Mouse (Mus musculus): ENCODE measurements around the gene Prpf4. TPM values are rescaled to one million over a fixed set of nuclear protein-coding genes. Genes with fewer than 3 reads are reported as not detected.

Gene Prpf4
- polyA plus RNA-seq, 2 experiments, result 9.0 to 9.8 TPM

DNA sequence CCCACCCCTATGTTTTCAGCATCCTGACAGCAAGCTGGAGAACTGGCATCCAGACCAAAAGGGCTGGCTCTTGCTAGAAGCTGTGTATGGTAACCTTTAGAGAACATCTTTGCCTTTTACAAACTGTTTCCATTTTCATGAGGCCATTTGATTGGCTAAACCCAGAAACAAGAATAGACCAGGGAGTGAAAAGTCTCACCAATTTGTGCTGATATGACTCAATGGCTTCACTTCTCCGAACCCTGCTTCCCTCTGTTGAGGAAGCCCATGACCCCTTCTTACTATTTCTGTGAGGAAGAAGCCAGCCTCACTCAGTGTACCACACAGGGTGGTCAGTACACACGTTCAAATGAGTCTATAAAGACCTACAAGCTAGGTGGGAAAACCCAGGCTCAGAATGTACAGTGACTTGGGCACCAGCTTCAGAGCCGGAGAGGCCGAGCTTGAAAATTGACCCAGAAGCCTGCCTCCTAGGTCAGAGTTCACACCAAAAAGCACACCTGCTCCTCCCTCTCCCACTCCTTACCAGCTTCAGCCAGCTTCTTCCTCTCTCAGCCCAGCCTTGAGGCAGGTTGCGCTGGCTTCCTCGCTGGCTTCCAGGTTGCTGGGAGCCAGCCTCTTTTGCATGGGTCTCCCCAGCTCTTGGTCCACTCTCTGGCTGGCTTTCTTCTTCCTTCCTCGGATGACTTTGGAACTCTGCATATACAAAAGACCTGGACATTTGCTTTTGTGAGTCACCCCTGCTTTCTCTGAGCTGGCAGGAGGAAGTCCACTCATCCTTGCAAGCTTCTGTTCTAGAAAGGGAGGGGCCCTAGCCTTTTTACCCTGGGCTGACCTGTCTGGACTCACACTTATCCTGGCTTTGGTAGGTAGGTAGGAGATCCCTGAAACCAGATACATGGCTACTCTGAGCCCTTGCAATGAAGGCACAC is 25.6 kb downstream of the Prpf4 start:
- peaks cover 12 to 15% of the 10 kb centered on the region in 2 experiments for H3K4me1 ChIP-seq (replicated peaks; ENCODE audit: control insufficient read depth in 2 of 2, insufficient read depth in 2 of 2, low read length in 1 of 2)
- H3K36me3 ChIP-seq (replicated peaks; ENCODE audit: control insufficient read depth, insufficient read depth, low read depth), result no peaks in the 10 kb centered on the region
- TF ChIP-seq EP300 (IDR thresholded peaks at IDR 0.05; ENCODE audit: low read depth) (no peak), CTCF (IDR thresholded peaks at IDR 0.05; ENCODE audit: low read depth) (no peak)

DNA sequence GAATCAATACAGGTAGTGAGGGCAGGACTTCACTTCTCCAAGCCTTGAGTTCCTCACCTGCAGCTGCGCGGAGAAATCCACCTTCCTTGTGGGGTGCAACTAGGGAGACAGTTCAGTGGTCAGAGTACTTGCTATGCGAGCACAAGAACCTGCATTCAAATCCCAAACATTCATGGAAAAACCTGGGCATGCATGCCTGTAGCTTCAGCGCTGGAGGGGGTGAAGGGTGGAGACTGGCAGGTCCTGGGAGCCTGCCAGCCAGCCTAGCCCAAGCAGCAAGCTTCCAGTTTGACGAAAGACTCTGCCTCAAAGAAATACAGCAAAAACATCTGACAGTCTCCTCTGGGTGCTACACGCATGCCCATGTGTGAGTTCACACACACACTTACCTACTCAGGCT is 26.5 kb downstream of the Prpf4 start, which contains the start of gene Rnf183:
Gene Rnf183 (minus strand): TSS at position 172 of the 400 bp plus-strand sequence.
- ATAC-seq (ENCODE audit: insufficient read depth) (no peak), DNase-seq (ENCODE audit: low read depth in 3 of 3, low spot score in 3 of 3) (no peak)
- Histone ChIP-seq H3K4me2 (ENCODE audit: low read depth) (no peak within 1 kb of the TSS), H3K9me3 (ENCODE audit: control insufficient read depth, low read length) (no peaks in the 10 kb centered on the region), H3K4me3 (ENCODE audit: insufficient read depth in 1 of 2, low read depth in 2 of 2, low read length in 2 of 2) (no peak within 1 kb of the TSS), H3K36me3 (replicated peaks; ENCODE audit: control insufficient read depth, insufficient read depth, low read depth) (no peaks in the 10 kb centered on the region), H3K27ac (no peak within 1 kb of the TSS), H3K9ac (replicated peaks) (no peak within 1 kb of the TSS), H3K4me1 (replicated peaks; ENCODE audit: control insufficient read depth in 2 of 2, insufficient read depth in 2 of 2, low read length in 1 of 2) (peaks cover 12 to 15% of the 10 kb centered on the region in 2 experiments), H3K27me3 (ENCODE audit: control insufficient read depth, insufficient read depth, low read length) (no peaks in the 10 kb centered on the region)
- 74% methylated on average over 6 of the region's 6 CpGs for WGBS (ENCODE audit: insufficient replicate concordance)
- no peak for TF ChIP-seq EP300 (IDR thresholded peaks at IDR 0.05; ENCODE audit: low read depth)
- no peak for TF ChIP-seq CTCF (IDR thresholded peaks at IDR 0.05; ENCODE audit: low read depth)

More for the DNA sequence above, 25.6 kb downstream of the Prpf4 start:
- Histone ChIP-seq H3K4me2 (ENCODE audit: low read depth) (no peak overlapping the region), H3K9ac (replicated peaks) (no peak overlapping the region), H3K27ac (no peak overlapping the region), H3K9me3 (ENCODE audit: control insufficient read depth, low read length) (no peaks in the 10 kb centered on the region), H3K4me3 (ENCODE audit: insufficient read depth in 1 of 2, low read depth in 2 of 2, low read length in 2 of 2) (no peak overlapping the region), H3K27me3 (ENCODE audit: control insufficient read depth, insufficient read depth, low read length) (no peaks in the 10 kb centered on the region)
- no peak for ATAC-seq (ENCODE audit: insufficient read depth)
- no peak for DNase-seq (ENCODE audit: low read depth in 3 of 3, low spot score in 3 of 3)
- 56% methylated on average over 7 of the region's 7 CpGs for WGBS (ENCODE audit: insufficient replicate concordance)

DNA sequence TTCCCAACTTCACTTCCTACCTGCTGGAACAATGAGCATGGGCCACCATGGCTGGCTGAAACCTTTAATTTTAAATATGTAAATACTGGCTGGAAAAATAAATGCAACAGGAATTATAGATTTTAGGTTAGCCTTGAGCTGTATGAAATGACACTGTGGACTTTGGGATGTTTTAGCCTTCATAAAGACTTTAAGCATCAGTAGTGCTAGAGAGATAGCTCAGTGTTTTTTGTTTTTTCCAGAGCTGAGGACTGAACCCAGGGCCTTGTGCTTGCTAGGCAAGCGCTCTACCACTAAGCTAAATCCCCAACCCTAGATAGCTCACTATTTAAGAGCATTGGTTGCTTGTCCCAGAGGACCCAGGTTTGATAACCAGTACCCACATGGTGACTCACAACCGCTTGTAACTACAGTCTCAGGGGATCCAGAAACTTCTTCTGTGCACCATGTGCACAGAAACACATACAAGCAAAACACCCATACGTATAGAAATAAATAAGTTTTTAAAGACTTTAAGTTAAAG is 28.7 kb downstream of the Prpf4 start:
- H3K9ac ChIP-seq (replicated peaks), result no peak overlapping the region
- DNase-seq (ENCODE audit: low read depth in 3 of 3, low spot score in 3 of 3), result no peak
- no peak for TF ChIP-seq CTCF (IDR thresholded peaks at IDR 0.05; ENCODE audit: low read depth)
- no peak for TF ChIP-seq EP300 (IDR thresholded peaks at IDR 0.05; ENCODE audit: low read depth)
- no peaks in the 10 kb centered on the region for H3K27me3 ChIP-seq (ENCODE audit: control insufficient read depth, insufficient read depth, low read length)
- H3K4me2 ChIP-seq (ENCODE audit: low read depth), result no peak overlapping the region
- no peaks in the 10 kb centered on the region for H3K36me3 ChIP-seq (replicated peaks; ENCODE audit: control insufficient read depth, insufficient read depth, low read depth)
- no peak overlapping the region for H3K4me3 ChIP-seq (ENCODE audit: insufficient read depth in 1 of 2, low read depth in 2 of 2, low read length in 2 of 2)
- ATAC-seq (ENCODE audit: insufficient read depth), result no peak
- H3K27ac ChIP-seq, result no peak overlapping the region
- peaks cover 0 to 1% of the 10 kb centered on the region in 2 experiments; a peak in 2 of 4 replicates for H3K4me1 ChIP-seq (replicated peaks; ENCODE audit: control insufficient read depth in 2 of 2, insufficient read depth in 2 of 2, low read length in 1 of 2)
- H3K9me3 ChIP-seq (ENCODE audit: control insufficient read depth, low read length), result no peaks in the 10 kb centered on the region
- 64% methylated on average over 3 of the region's 3 CpGs for WGBS (ENCODE audit: insufficient replicate concordance)

DNA sequence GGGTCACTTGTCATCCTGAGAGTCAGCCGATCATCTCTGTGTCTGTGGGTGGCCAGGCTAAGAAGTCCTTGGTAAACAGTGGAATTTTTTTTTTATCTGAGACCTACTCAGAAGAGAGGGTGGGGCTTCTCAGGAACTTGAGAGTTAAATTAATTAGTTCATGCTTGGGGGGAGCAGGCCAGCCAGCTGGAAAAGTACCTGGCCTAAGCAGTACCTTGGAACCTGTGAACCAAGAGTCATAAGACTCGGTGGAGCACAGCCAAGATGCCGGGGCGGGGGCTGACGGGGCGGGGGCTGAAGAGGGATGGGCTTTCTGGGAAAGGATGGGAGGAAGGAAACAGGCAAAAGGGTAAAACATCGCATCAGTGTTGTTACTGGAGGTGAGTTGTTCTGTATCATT is 29.3 kb downstream of the Prpf4 start:
- DNase-seq (ENCODE audit: low read depth in 3 of 3, low spot score in 3 of 3), result no peak
- 65% methylated on average over 7 of the region's 7 CpGs for WGBS (ENCODE audit: insufficient replicate concordance)
- Histone ChIP-seq H3K27ac (no peak overlapping the region), H3K9ac (replicated peaks) (no peak overlapping the region), H3K9me3 (ENCODE audit: control insufficient read depth, low read length) (no peaks in the 10 kb centered on the region), H3K4me3 (ENCODE audit: insufficient read depth in 1 of 2, low read depth in 2 of 2, low read length in 2 of 2) (no peak overlapping the region), H3K4me1 (replicated peaks; ENCODE audit: control insufficient read depth in 2 of 2, insufficient read depth in 2 of 2, low read length in 1 of 2) (no peaks in the 10 kb centered on the region), H3K27me3 (ENCODE audit: control insufficient read depth, insufficient read depth, low read length) (no peaks in the 10 kb centered on the region), H3K4me2 (ENCODE audit: low read depth) (no peak overlapping the region), H3K36me3 (replicated peaks; ENCODE audit: control insufficient read depth, insufficient read depth, low read depth) (no peaks in the 10 kb centered on the region)
- no peak for ATAC-seq (ENCODE audit: insufficient read depth)
- TF ChIP-seq EP300 (IDR thresholded peaks at IDR 0.05; ENCODE audit: low read depth) (no peak), CTCF (IDR thresholded peaks at IDR 0.05; ENCODE audit: low read depth) (no peak)

DNA sequence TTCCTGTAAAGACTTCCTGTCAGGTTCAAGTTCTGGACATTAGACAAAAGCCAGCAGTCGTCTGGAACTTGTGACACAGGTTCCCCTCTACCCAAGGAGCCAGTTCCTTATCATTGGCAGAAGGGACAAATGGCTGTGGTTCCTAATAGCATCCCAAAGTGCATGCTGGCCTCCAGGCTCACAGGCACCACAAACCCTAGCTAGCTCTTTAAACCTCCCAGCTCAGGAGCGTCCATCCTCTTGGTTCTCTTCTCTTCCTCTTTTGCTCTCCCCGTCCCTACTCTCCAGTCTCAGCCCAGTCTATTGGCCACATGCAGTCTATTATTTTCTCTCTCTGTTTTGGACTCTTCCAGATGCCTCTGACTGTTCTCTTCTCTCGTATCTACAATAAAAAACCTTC is 31.2 kb downstream of the Prpf4 start:
- Histone ChIP-seq H3K4me1 (replicated peaks; ENCODE audit: control insufficient read depth in 2 of 2, insufficient read depth in 2 of 2, low read length in 1 of 2) (no peaks in the 10 kb centered on the region), H3K36me3 (replicated peaks; ENCODE audit: control insufficient read depth, insufficient read depth, low read depth) (no peaks in the 10 kb centered on the region), H3K9me3 (ENCODE audit: control insufficient read depth, low read length) (no peaks in the 10 kb centered on the region), H3K4me3 (ENCODE audit: insufficient read depth in 1 of 2, low read depth in 2 of 2, low read length in 2 of 2) (no peak overlapping the region), H3K27ac (no peak overlapping the region), H3K9ac (replicated peaks) (no peak overlapping the region), H3K27me3 (ENCODE audit: control insufficient read depth, insufficient read depth, low read length) (no peaks in the 10 kb centered on the region), H3K4me2 (ENCODE audit: low read depth) (no peak overlapping the region)
- DNase-seq (ENCODE audit: low read depth in 3 of 3, low spot score in 3 of 3) (no peak), ATAC-seq (ENCODE audit: insufficient read depth) (no peak)
- no peak for TF ChIP-seq EP300 (IDR thresholded peaks at IDR 0.05; ENCODE audit: low read depth)
- TF ChIP-seq CTCF (IDR thresholded peaks at IDR 0.05; ENCODE audit: low read depth), result no peak
- 28% methylated on average over 4 of the region's 4 CpGs for WGBS (ENCODE audit: insufficient replicate concordance)
